In genomic region chr5:7344145-7345010, GRCm38 (mm10) we compare ENCODE assay signal across 9 mouse cellular contexts. TPM values are rescaled to one million over a fixed set of nuclear protein-coding genes. Genes with fewer than 3 reads are reported as not detected.
DNase-seq lines count a peak whose midpoint lies in the region; ATAC-seq and TF ChIP-seq lines count a peak whose summit lies in the region.
"Had no signal": no experiment of that assay in that cellular context is flagged by ENCODE, and none has a peak within 500 bp of the region (broad histone marks: within the 10 kb centered on the region; RNA-seq: fewer than 3 reads in every experiment).

Gene Zfp804b, minus strand, starts transcription at chr5:7344756.

- WGBS in forebrain, embryonic 10.5 days, result under 1% methylated on average over 50 of the region's 50 CpGs
- under 1% methylated on average over 45 of the region's 50 CpGs for WGBS in lung, embryonic 16.5 days

- H3K4me3 ChIP-seq in gastrocnemius, adult 2 months, result peak within 1 kb of the TSS; percentile 64
- peak within 1 kb of the TSS; percentile 71 for H3K4me3 ChIP-seq in forebrain, embryonic 10.5 days
- H3K4me3 ChIP-seq in lung, embryonic 16.5 days (ENCODE audit: low read length), result peak within 1 kb of the TSS; percentile 53

- no peak; the same call in 1 of the 2 replicates for TF ChIP-seq CTCF in gastrocnemius, adult 2 months (IDR thresholded peaks at IDR 0.05)

- H3K27me3 ChIP-seq in forebrain, embryonic 10.5 days (ENCODE audit: poor library complexity, severe bottlenecking), result peaks cover 11% of the 10 kb centered on the region; the same call in 1 of the 2 replicates
- no peaks in the 10 kb centered on the region for H3K27me3 ChIP-seq in lung, embryonic 16.5 days (ENCODE audit: control insufficient read depth, insufficient read depth, low read depth, low read length)
- H3K27me3 ChIP-seq: CH12.LX had no signal

- peak; percentile 42 to 58 for ATAC-seq in hematopoietic stem cell, adult 5-6 weeks (replicated peaks in 1 of 2; ENCODE audit: insufficient read depth in 1 of 2, low FRiP score in 2 of 2, low TSS enrichment in 1 of 2, low read depth in 1 of 2, poor library complexity in 2 of 2, severe bottlenecking in 2 of 2)
- peak; percentile 93 for ATAC-seq in lung, embryonic 16.5 days (ENCODE audit: low read depth)

- intact Hi-C loops in gastrocnemius, adult 2 months (cut with DNase I), result no loop called here

- H3K4me1 ChIP-seq in forebrain, embryonic 10.5 days, result peaks cover 16% of the 10 kb centered on the region
- no peaks in the 10 kb centered on the region for H3K4me1 ChIP-seq in lung, embryonic 16.5 days (replicated peaks; ENCODE audit: control insufficient read depth, insufficient read depth, low read length)

- no peaks in the 10 kb centered on the region for H3K9me3 ChIP-seq in forebrain, embryonic 10.5 days
- H3K9me3 ChIP-seq in lung, embryonic 16.5 days (ENCODE audit: control insufficient read depth, low read length), result no peaks in the 10 kb centered on the region

- peak within 1 kb of the TSS; percentile 59 for H3K9ac ChIP-seq in lung, embryonic 16.5 days (ENCODE audit: low read length)

- H3K27ac ChIP-seq in gastrocnemius, adult 2 months, result no peak within 1 kb of the TSS
- H3K27ac ChIP-seq in forebrain, embryonic 10.5 days, result peak within 1 kb of the TSS; percentile 67
- H3K27ac ChIP-seq in lung, embryonic 16.5 days (ENCODE audit: low read length), result peak within 1 kb of the TSS; percentile 77

- DNase-seq in gastrocnemius, adult 2 months, result peak; percentile 13
- no peak for DNase-seq in gastrocnemius, adult 8-10 months (ENCODE audit: low spot score in 2 of 2)
- peak; percentile 57 for DNase-seq in forebrain, embryonic 10.5 days (ENCODE audit: extremely low spot score, low spot score)
- peak; percentile 3 to 26 for DNase-seq in layer of hippocampus, postnatal 14 days (ENCODE audit: low spot score in 2 of 2)
- DNase-seq in retina, postnatal 7 days (ENCODE audit: low read depth, low spot score), result peak; percentile 30
- DNase-seq in spleen, postnatal 36 days (ENCODE audit: low spot score in 2 of 2), result no peak

- no peaks in the 10 kb centered on the region for H3K36me3 ChIP-seq in forebrain, embryonic 10.5 days (replicated peaks)
- H3K36me3 ChIP-seq in lung, embryonic 16.5 days (ENCODE audit: control insufficient read depth, insufficient read depth, low read length), result no peaks in the 10 kb centered on the region

- H3K4me2 ChIP-seq in lung, embryonic 16.5 days (ENCODE audit: low read depth, low read length), result peak within 1 kb of the TSS; percentile 78

RNA-seq across cellular contexts. Expression of gene Zfp804b, which starts in this region (rescaled TPM):
- total RNA-seq in gastrocnemius, adult 2 months (2021), result not detected
- total RNA-seq in gastrocnemius, adult 8-10 months (2022), result not detected
- 0.16 and 0.21 TPM in 2 replicates for polyA plus RNA-seq in forebrain, embryonic 10.5 days (2016; fragmentation: Nextera tagmentation; extraction: Ambion mirVana)
- not detected in 2 replicates for total RNA-seq in hematopoietic stem cell, adult 5-6 weeks (2017)
- total RNA-seq in layer of hippocampus, postnatal 14 days (2021), result 1 to 10 TPM; 1.2 to 1.8 TPM
- 0.85 and 1.2 TPM in 2 replicates for polyA plus RNA-seq in lung, embryonic 16.5 days (2015; fragmentation: Nextera tagmentation; extraction: Ambion mirVana)
- total RNA-seq: CH12.LX had no signal

Comparison
In these comparisons a context has a peak if more than half of its experiments do, and no peak if none do; other contexts are left out.
1. Peak in DNase-seq and H3K4me3 ChIP-seq in gastrocnemius, adult 2 months; RNA of the gene not detected or under 1 TPM.
2. Peak in DNase-seq, H3K4me3 ChIP-seq and H3K27ac ChIP-seq in forebrain, embryonic 10.5 days; RNA of the gene not detected or under 1 TPM.
3. Peak in ATAC-seq in hematopoietic stem cell, adult 5-6 weeks; RNA of the gene not detected or under 1 TPM.
4. DNase-seq: peak in layer of hippocampus, postnatal 14 days (2 of 2) and retina, postnatal 7 days (single experiment); none in gastrocnemius, adult 8-10 months (0 of 2) and spleen, postnatal 36 days (0 of 2).
5. Peak in every context shown above with its lines, with median percentiles within 50 percentile points of each other: H3K4me3 ChIP-seq.